Mouse (Mus musculus) mouse embryonic stem cell (cell line): Measurements from ENCODE around the gene Marco.

Experiments
- in situ Hi-C, 2 experiments: fragments of 300-500 bp; cut with MboI; formaldehyde crosslinking; loops; 1 replicate in 1 of 2; 3 replicates in 1 of 2; pipeline ENCODE4 v1.14.3; 2019 to 2020; ENCODE audit warnings: low sequenced_read_pairs in 2 of 2, low pct_unique_long_range_greater_than_20kb in 1 of 2, mixed read lengths in 1 of 2; ENCODE audit not compliant: unreplicated experiment in 1 of 2

Marco gene

DNA sequence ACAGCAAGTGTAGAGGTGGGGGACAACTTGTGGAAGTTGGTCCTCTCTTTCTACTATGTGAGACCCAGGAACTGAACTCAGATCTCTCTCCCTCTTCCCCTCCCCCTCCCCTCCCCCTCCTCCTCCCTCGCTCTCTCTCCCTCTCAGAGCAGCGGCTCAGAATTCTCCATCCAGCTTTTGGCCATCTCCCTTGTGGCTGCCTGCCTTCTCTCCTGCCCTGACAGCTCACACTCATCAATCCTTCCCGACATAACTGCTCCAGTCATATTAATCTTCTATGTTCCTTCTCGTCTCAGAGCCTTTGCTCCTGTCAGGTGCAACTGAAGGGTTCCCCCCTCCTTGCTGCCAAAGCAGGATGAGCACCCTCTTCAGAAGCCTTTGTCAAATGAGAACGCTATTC, 46.3 kb downstream of the Marco start:
- in situ Hi-C loops: no loop called here

DNA sequence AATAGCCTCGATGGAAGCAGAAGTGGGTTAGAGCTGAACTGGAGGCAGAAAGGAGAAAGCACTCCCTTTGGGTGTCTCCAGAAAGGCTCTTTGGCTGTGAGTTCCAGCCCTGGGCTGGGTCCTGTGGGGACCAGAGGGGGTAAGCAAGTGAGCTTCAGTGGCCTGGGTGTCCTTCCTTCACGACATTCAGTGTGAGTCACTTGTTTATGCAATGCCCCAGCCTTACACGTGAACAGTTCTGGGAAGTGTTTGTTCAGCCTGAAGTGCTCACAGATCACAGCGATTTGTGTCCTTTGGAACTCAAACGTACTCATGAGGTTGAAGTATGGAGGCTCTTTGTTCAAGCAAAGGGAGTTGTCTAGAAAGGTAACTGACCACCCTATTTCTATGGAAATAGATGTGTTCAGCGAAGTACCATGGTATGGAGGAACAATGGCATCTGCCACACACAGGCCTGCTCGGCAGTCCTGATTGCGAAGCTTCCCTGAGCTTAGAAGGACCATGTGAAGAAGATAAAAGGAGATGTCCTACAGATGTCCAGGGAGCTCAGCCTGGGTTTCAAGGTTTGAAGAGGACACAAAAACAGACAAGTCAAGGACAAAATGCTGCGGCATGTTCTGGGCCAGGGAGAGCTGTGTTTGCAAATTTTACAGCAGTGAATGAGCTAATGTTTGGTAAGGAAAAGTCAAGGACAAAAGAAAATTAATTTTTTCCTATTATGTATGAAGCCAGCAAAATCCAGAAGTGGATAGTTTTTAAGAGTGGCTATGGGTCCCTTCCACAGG, 53.1 kb downstream of the Marco start:
- in situ Hi-C loops: no loop called here

DNA sequence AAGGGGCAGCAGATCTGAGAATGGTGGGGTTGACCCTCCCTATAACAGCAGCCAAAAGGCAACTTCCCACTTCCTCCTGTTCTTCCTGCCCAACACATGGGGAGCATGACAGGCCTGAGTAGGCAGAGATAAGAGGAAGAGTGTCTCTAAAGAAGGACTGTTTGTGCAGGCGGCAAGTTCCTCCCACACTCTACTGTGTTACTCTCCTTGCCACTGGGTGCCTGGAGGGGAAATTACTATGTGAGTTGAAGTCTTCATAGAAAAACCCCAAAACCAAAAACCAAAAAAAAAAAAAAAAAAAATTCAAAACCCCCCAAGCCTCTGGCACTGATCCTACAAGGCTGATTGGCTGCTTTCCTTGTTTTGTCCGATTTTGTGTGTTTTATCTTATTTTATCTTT, 55.2 kb downstream of the Marco start:
- in situ Hi-C loops: no loop called here

DNA sequence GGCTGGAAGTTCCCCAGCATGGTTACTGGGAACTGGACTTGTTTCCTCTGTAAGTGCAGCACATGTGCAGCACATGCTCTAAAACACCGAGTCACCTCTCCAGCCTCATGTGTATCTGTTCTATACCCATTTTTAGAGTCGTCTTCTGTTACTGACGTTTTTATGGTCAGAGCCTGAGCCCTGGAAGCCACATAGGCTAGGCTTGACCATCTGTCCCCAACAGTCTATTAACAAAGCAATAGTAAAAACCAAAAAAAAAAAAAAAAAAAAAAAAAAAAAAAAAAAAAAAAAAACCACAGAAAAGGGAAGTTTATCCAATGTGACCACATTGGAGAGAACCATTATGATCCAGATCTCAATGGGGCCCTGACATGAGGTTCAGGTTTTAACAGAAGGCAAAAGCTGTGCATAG, 61.6 kb downstream of the Marco start:
- in situ Hi-C loops: no loop called here

DNA sequence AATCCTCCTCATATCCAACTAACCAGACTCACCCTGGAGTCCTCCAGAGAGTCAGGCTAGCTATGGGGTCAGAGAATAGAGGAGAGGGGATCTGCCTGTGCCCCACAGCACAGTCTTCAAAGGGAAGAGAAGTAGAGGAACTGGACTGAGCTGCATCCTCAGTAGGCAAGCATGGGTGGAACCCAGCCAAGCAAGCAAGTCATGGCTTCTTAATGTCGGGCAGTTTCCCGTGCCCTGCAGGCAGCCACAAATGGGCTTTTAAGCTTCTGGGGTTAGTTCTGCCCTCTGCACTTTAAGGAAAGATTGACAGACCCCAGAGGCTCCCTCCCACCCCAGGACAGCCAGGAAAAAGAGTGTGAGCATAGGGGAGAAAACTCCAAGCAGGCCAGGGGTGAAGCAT, 63.2 kb downstream of the Marco start:
- in situ Hi-C loops: no loop called here

DNA sequence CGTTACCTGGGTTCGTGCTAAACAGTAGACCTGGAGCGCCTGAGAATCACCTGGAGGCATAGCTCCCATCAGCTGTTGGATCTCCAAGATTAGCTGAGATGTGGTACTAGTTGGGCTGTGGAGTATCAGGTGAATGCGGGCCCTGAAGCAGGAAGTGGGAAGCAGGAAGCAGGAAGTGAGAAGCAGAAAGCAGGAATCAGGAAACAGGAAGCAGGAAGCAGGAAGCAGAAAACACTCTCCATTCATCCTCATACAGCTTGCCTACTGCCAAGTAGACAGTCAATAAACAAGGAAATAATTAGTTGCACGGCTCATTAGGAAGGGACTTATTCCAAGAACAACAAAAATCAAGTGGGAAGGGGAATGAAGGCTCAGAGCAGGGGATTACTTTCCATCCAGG, 69.2 kb downstream of the Marco start:
- in situ Hi-C loops: no loop called here

DNA sequence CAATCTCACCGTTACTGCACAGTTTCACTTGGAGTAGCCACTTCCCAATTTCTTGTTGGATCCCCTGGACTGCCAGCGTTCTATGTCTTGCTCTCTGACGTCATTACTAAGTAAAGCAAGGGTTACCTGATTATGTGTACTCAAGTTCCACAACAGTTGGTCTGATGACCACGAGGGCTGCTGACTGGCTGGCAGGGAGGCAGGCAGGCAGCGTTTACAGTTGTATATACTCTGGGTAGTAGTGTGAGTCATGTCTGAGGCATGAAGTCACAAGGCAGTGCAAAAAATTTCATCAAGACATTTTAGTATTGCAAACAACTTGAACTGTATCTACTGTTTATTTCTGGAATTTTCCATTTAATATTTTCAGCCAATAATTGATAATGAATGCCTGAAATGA, 74.7 kb downstream of the Marco start:
- in situ Hi-C loops: no loop called here

DNA sequence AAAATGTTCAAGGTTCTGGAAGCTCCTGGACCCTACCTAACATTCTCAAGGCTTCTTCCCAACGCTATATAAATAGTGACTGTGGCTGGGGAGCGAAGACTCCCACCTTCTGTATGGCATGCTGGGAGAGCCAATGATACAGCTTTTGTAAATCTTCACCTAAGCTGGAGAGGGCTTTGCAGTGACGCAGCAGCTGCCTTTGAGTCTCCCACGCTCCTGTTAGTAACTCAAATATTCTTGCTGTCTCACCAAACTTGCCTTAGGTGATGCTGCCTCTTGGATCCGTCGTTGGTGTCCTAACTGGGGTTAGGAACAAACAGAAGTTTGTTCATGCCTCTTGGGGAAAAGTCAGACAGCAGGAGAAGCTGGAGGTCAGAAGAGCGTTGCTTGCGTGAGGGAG, 79.2 kb downstream of the Marco start:
- in situ Hi-C loops: no loop called here
